ENCODE assay signal across 9 mouse cellular contexts in genomic region chrX:81071746-81072640, GRCm38 (mm10). TPM values are rescaled to one million over a fixed set of nuclear protein-coding genes. Genes with fewer than 3 reads are reported as not detected.
DNase-seq lines count a peak whose midpoint lies in the region; ATAC-seq and TF ChIP-seq lines count a peak whose summit lies in the region.
"Had no signal": no experiment of that assay in that cellular context is flagged by ENCODE, and none has a peak within 500 bp of the region (broad histone marks: within the 10 kb centered on the region; RNA-seq: fewer than 3 reads in every experiment).

No protein-coding gene starts in this region.

- peak overlapping the region; percentile 70; the same call in 1 of the 2 replicates for H3K9ac ChIP-seq in intestine, embryonic 16.5 days (ENCODE audit: low read depth, low read length)
- peak overlapping the region; percentile 75 for H3K9ac ChIP-seq in neural tube, embryonic 13.5 days

- H3K27ac ChIP-seq in testis, adult 2 months (ENCODE audit: control insufficient read depth, insufficient read depth, low read depth, low read length): peak overlapping the region; percentile 44; the same call in 1 of the 2 replicates
- H3K27ac ChIP-seq in intestine, embryonic 16.5 days (ENCODE audit: low read length): peak overlapping the region; percentile 51
- peak overlapping the region; percentile 83 for H3K27ac ChIP-seq in neural tube, embryonic 13.5 days (replicated peaks)

- H3K27me3 ChIP-seq in testis, adult 2 months (ENCODE audit: control insufficient read depth, insufficient read depth, low read length): no peaks in the 10 kb centered on the region
- H3K27me3 ChIP-seq in intestine, embryonic 16.5 days (replicated peaks; ENCODE audit: control insufficient read depth, insufficient read depth, low read length): no peaks in the 10 kb centered on the region
- H3K27me3 ChIP-seq in neural tube, embryonic 13.5 days: no peaks in the 10 kb centered on the region

- no peaks in the 10 kb centered on the region for H3K9me3 ChIP-seq in intestine, embryonic 16.5 days (ENCODE audit: control insufficient read depth, low read length)
- no peaks in the 10 kb centered on the region for H3K9me3 ChIP-seq in neural tube, embryonic 13.5 days

- H3K36me3 ChIP-seq in testis, adult 2 months (ENCODE audit: control insufficient read depth, insufficient read depth, low read length): no peaks in the 10 kb centered on the region
- H3K36me3 ChIP-seq in intestine, embryonic 16.5 days (ENCODE audit: control insufficient read depth, insufficient read depth, low read length): no peaks in the 10 kb centered on the region
- H3K36me3 ChIP-seq in neural tube, embryonic 13.5 days: no peaks in the 10 kb centered on the region

- ATAC-seq in intestine, embryonic 16.5 days: no peak
- no peak for ATAC-seq in neural tube, embryonic 13.5 days (ENCODE audit: low read depth)

- TF ChIP-seq POLR2A in testis, adult 2 months (IDR thresholded peaks at IDR 0.05; ENCODE audit: control insufficient read depth, low read depth, low read length): no peak

- peak overlapping the region; percentile 67 for H3K4me2 ChIP-seq in intestine, embryonic 16.5 days (ENCODE audit: low read depth, low read length)
- H3K4me2 ChIP-seq in neural tube, embryonic 13.5 days: peak overlapping the region; percentile 54

- H3K4me3 ChIP-seq in testis, adult 2 months (ENCODE audit: control insufficient read depth, low read depth, low read length): peak overlapping the region; percentile 85; the same call in 1 of the 2 replicates
- H3K4me3 ChIP-seq in intestine, embryonic 16.5 days (ENCODE audit: low read length): peak overlapping the region; percentile 62
- peak overlapping the region; percentile 63 for H3K4me3 ChIP-seq in neural tube, embryonic 13.5 days

- peaks cover 4% of the 10 kb centered on the region for H3K4me1 ChIP-seq in testis, adult 2 months (ENCODE audit: control insufficient read depth, insufficient read depth, low read length)
- H3K4me1 ChIP-seq in intestine, embryonic 16.5 days (ENCODE audit: control insufficient read depth, insufficient read depth, low read length): no peaks in the 10 kb centered on the region
- peaks cover 10% of the 10 kb centered on the region for H3K4me1 ChIP-seq in neural tube, embryonic 13.5 days (replicated peaks)

- 10% methylated on average over 14 of the region's 14 CpGs for WGBS in intestine, embryonic 16.5 days
- WGBS in neural tube, embryonic 13.5 days: 15% methylated on average over 11 of the region's 14 CpGs

- DNase-seq in adrenal gland, adult 2 months: peak; percentile 11
- DNase-seq in adrenal gland, postnatal 14 days: no peak
- DNase-seq in testis, postnatal 14 days (ENCODE audit: low spot score): no peak
- DNase-seq in adipocyte (ENCODE audit: low spot score): no peak
- no peak for DNase-seq in adrenal gland, postnatal 25 days

- no peak for TF ChIP-seq CTCF in testis, adult 2 months (IDR thresholded peaks at IDR 0.05; ENCODE audit: control insufficient read depth, insufficient read depth, insufficient replicate concordance, low read depth, low read length)

RNA-seq across cellular contexts. Expression of gene Tmem47, which starts 1.5 kb away (rescaled TPM):
- 10 to 100 TPM; 17.9 to 24.6 TPM for total RNA-seq in adrenal gland, adult 2 months (2021)
- 12.7 and 17.7 TPM in 2 replicates for polyA plus RNA-seq in adrenal gland, adult 2 months (2012; rRNA removed)
- total RNA-seq in adrenal gland, postnatal 14 days (2021): 17.1 and 21.0 TPM in 2 replicates
- polyA plus RNA-seq in testis, adult 2 months (2012; rRNA removed): 1.5 and 2.4 TPM in 2 replicates
- 11.0 and 11.6 TPM in 2 replicates for polyA plus RNA-seq in intestine, embryonic 16.5 days (2015; fragmentation: Nextera tagmentation; extraction: Ambion mirVana)
- polyA plus RNA-seq in neural tube, embryonic 13.5 days (2015; fragmentation: Nextera tagmentation; extraction: Ambion mirVana): 18.1 and 21.1 TPM in 2 replicates
- total RNA-seq in adrenal gland, postnatal 25 days (2021): 21.2 and 28.7 TPM in 2 replicates
- total RNA-seq: common myeloid progenitor, adult 5-6 weeks had no signal
